Mouse (Mus musculus) lung, postnatal 10 days (tissue): ENCODE data around the gene Map1s.

Experiments used
- DNase-seq: peaks from one replicate; pipeline ENCODE4 v3.0.0; 2021

Map1s gene

GRCm38 (mm10) chr8:70899226-70899625, 6.5 kb upstream of the Map1s start:
- DNase-seq: no peak

- no peak for DNase-seq
Observed at GRCm38 (mm10) chr8:70900872-70901387, 4.8 kb upstream of the Map1s start.

- peak; percentile 45 for DNase-seq
Observed at GRCm38 (mm10) chr8:70902211-70902610, 3.5 kb upstream of the Map1s start.

- DNase-seq: no peak
Observed at GRCm38 (mm10) chr8:70903112-70903511, 2.6 kb upstream of the Map1s start.

GRCm38 (mm10) chr8:70903582-70903981, 2.1 kb upstream of the Map1s start:
- no peak for DNase-seq

- DNase-seq: peak; percentile 82
Observed at GRCm38 (mm10) chr8:70904532-70904931, 1.2 kb upstream of the Map1s start.

- no peak for DNase-seq
Observed at GRCm38 (mm10) chr8:70905463-70905830, 285 bp upstream of the Map1s start.

GRCm38 (mm10) chr8:70907518-70907917, 1.8 kb downstream of the Map1s start:
- DNase-seq: no peak

GRCm38 (mm10) chr8:70911596-70911995, 5.9 kb downstream of the Map1s start:
- DNase-seq: no peak

- DNase-seq: no peak
Observed at GRCm38 (mm10) chr8:70912955-70913354, 7.2 kb downstream of the Map1s start.

- DNase-seq: no peak
Observed at GRCm38 (mm10) chr8:70913523-70913922, 7.8 kb downstream of the Map1s start.

GRCm38 (mm10) chr8:70914704-70915103, 9.0 kb downstream of the Map1s start:
- no peak for DNase-seq

- DNase-seq: peak; percentile 27
Observed at GRCm38 (mm10) chr8:70920049-70920922, 14.6 kb downstream of the Map1s start.

GRCm38 (mm10) chr8:70924151-70924550, 18.4 kb downstream of the Map1s start:
- no peak for DNase-seq

- no peak for DNase-seq
Observed at GRCm38 (mm10) chr8:70925754-70926153, 20.0 kb downstream of the Map1s start.

- no peak for DNase-seq
Observed at GRCm38 (mm10) chr8:70926396-70926795, 20.7 kb downstream of the Map1s start.

GRCm38 (mm10) chr8:70928096-70928495, 22.4 kb downstream of the Map1s start:
- DNase-seq: peak; percentile 40

GRCm38 (mm10) chr8:70928778-70929322, 23.1 kb downstream of the Map1s start:
- no peak for DNase-seq

GRCm38 (mm10) chr8:70931731-70932130, 26.0 kb downstream of the Map1s start:
- DNase-seq: no peak

GRCm38 (mm10) chr8:70933036-70933435, 27.3 kb downstream of the Map1s start:
- no peak for DNase-seq

GRCm38 (mm10) chr8:70934786-70935185, 29.1 kb downstream of the Map1s start:
- no peak for DNase-seq

- DNase-seq: no peak
Observed at GRCm38 (mm10) chr8:70937200-70937599, 31.5 kb downstream of the Map1s start.

- DNase-seq: no peak
Observed at GRCm38 (mm10) chr8:70941478-70941877, 35.7 kb downstream of the Map1s start.

GRCm38 (mm10) chr8:70943187-70943586, 37.5 kb downstream of the Map1s start:
- no peak for DNase-seq
